In genomic region chr17:24480201-24480826, GRCm38 (mm10) we compare ENCODE assay signal across 11 mouse cellular contexts. TPM values are rescaled to one million over a fixed set of nuclear protein-coding genes. Genes with fewer than 3 reads are reported as not detected.
DNase-seq lines count a peak whose midpoint lies in the region; ATAC-seq and TF ChIP-seq lines count a peak whose summit lies in the region.
"Had no signal": no experiment of that assay in that cellular context is flagged by ENCODE, and none has a peak within 500 bp of the region (broad histone marks: within the 10 kb centered on the region; RNA-seq: fewer than 3 reads in every experiment).

No protein-coding gene starts in this region.

- H3K4me2 ChIP-seq in myocyte (ENCODE audit: low read depth), result peak overlapping the region; percentile 61

- no peak for TF ChIP-seq POLR2A in lung, adult 2 months (IDR thresholded peaks at IDR 0.05; ENCODE audit: borderline replicate concordance, extremely low read depth, low read depth, low read length)
- no peak for TF ChIP-seq POLR2A in myocyte (IDR thresholded peaks at IDR 0.05; ENCODE audit: insufficient read length, low read depth)

- peaks cover 6% of the 10 kb centered on the region for H3K79me2 ChIP-seq in myocyte (ENCODE audit: control insufficient read depth, insufficient read depth)

- H3ac ChIP-seq in myocyte (ENCODE audit: control insufficient read depth, insufficient read length), result no peak overlapping the region

- TF ChIP-seq CTCF in lung, adult 2 months (IDR thresholded peaks at IDR 0.05; ENCODE audit: insufficient read depth, low read length), result 0 out of 2 replicates have a peak, but pooled peaks have one; percentile 2

- 54% methylated on average over 3 of the region's 3 CpGs for WGBS in lung, adult 2 months

- H3K27me3 ChIP-seq in myocyte (ENCODE audit: control insufficient read depth, insufficient read depth, insufficient read length), result no peaks in the 10 kb centered on the region
- H3K27me3 ChIP-seq: midbrain, embryonic 12.5 days had no signal

- no peak overlapping the region for H3K4me3 ChIP-seq in lung, adult 2 months (replicated peaks; ENCODE audit: extremely low read depth, low read depth, low read length)
- peak overlapping the region; percentile 56 for H3K4me3 ChIP-seq in myocyte

- peak; percentile 58 for DNase-seq in cerebellum, adult 9-11 months
- no peak for DNase-seq in cerebellum, postnatal 14 days
- no peak for DNase-seq in lung, adult 2 months
- no peak for DNase-seq in lung, postnatal 36 days
- no peak for DNase-seq in left cerebral cortex, postnatal 4 days
- DNase-seq in Muller cell, postnatal 12 days (ENCODE audit: inconsistent ontology term), result no peak
- DNase-seq: kidney, adult 8-10 months; right cerebral cortex, postnatal 25 days had no signal

- ATAC-seq in granulocyte monocyte progenitor cell, adult 5-6 weeks (replicated peaks; ENCODE audit: poor library complexity, severe bottlenecking), result peak; percentile 39

- peaks cover 3% of the 10 kb centered on the region; the same call in 1 of the 2 replicates for H3K4me1 ChIP-seq in lung, adult 2 months (ENCODE audit: control insufficient read depth, insufficient read depth, low read length)

- intact Hi-C loops in left cerebral cortex, postnatal 4 days (cut with DNase I), result no loop called here

- H3K36me3 ChIP-seq in myocyte (ENCODE audit: control insufficient read depth, insufficient read depth), result peaks cover 15% of the 10 kb centered on the region

TF ChIP-seq in myocyte, 11 proteins besides CTCF, POLR2A, EP300 and RAD21:
- TF ChIP-seq MYOG (IDR thresholded peaks at IDR 0.05; ENCODE audit: control insufficient read depth in 1 of 3, insufficient read depth in 1 of 3, insufficient read length in 2 of 3, low read depth in 2 of 3), result no peak

RNA-seq across cellular contexts. Expression of gene Mlst8, which starts 1.4 kb away (rescaled TPM):
- polyA plus RNA-seq in lung, adult 2 months (2012; rRNA removed), result 27.5 and 43.2 TPM in 2 replicates
- total RNA-seq in granulocyte monocyte progenitor cell, adult 5-6 weeks (2014; fragmentation: Nextera tagmentation), result 21.2 and 21.6 TPM in 2 replicates
- total RNA-seq in granulocyte monocyte progenitor cell, adult 5-6 weeks (2017), result 21.8 and 27.8 TPM in 2 replicates
- polyA plus RNA-seq in myocyte (2012; fragmentation: generic; extraction: Trizol), result 16.5 TPM
- total RNA-seq in left cerebral cortex, postnatal 4 days (2021), result 10 to 100 TPM; 33.4 to 39.1 TPM

RNA-seq across cellular contexts. Expression of gene Bricd5, which starts 6.6 kb away (rescaled TPM):
- polyA plus RNA-seq in lung, adult 2 months (2012; rRNA removed), result 0.15 and 0.43 TPM in 2 replicates
- total RNA-seq in granulocyte monocyte progenitor cell, adult 5-6 weeks (2014; fragmentation: Nextera tagmentation), result 2.2 TPM in 1 of 2 replicates, not detected in the other
- total RNA-seq in granulocyte monocyte progenitor cell, adult 5-6 weeks (2017), result 0.22 TPM in 1 of 2 replicates, not detected in the other
- 0.53 TPM for polyA plus RNA-seq in myocyte (2012; fragmentation: generic; extraction: Trizol)
- total RNA-seq in left cerebral cortex, postnatal 4 days (2021), result under 1 TPM; 0.54 to 0.92 TPM
- polyA plus RNA-seq: midbrain, embryonic 12.5 days had no signal

RNA-seq across cellular contexts. Expression of gene Caskin1, which starts 8.1 kb away (rescaled TPM):
- polyA plus RNA-seq in lung, adult 2 months (2012; rRNA removed), result 1.7 and 2.1 TPM in 2 replicates
- not detected in 2 replicates for total RNA-seq in granulocyte monocyte progenitor cell, adult 5-6 weeks (2014; fragmentation: Nextera tagmentation)
- not detected in 2 replicates for total RNA-seq in granulocyte monocyte progenitor cell, adult 5-6 weeks (2017)
- polyA plus RNA-seq in myocyte (2012; fragmentation: generic; extraction: Trizol), result 0.16 TPM
- total RNA-seq in left cerebral cortex, postnatal 4 days (2021), result 100 to 1,000 TPM; 158 to 180 TPM

RNA-seq across cellular contexts. Expression of gene Pgp, which starts 10.1 kb away (rescaled TPM):
- 39.5 and 46.2 TPM in 2 replicates for polyA plus RNA-seq in lung, adult 2 months (2012; rRNA removed)
- total RNA-seq in granulocyte monocyte progenitor cell, adult 5-6 weeks (2014; fragmentation: Nextera tagmentation), result 22.9 and 25.4 TPM in 2 replicates
- 11.6 and 15.2 TPM in 2 replicates for total RNA-seq in granulocyte monocyte progenitor cell, adult 5-6 weeks (2017)
- 53.7 TPM for polyA plus RNA-seq in myocyte (2012; fragmentation: generic; extraction: Trizol)
- total RNA-seq in left cerebral cortex, postnatal 4 days (2021), result 10 to 100 TPM; 45.3 to 45.9 TPM

RNA-seq across cellular contexts. Expression of gene E4f1, which starts 10.2 kb away (rescaled TPM):
- 85.9 and 90.1 TPM in 2 replicates for polyA plus RNA-seq in lung, adult 2 months (2012; rRNA removed)
- 20.6 and 45.1 TPM in 2 replicates for total RNA-seq in granulocyte monocyte progenitor cell, adult 5-6 weeks (2014; fragmentation: Nextera tagmentation)
- 9.5 and 21.7 TPM in 2 replicates for total RNA-seq in granulocyte monocyte progenitor cell, adult 5-6 weeks (2017)
- polyA plus RNA-seq in myocyte (2012; fragmentation: generic; extraction: Trizol), result 18.7 TPM
- 10 to 100 TPM; 39.0 to 41.7 TPM for total RNA-seq in left cerebral cortex, postnatal 4 days (2021)

Comparison
In these comparisons a context has a peak if more than half of its experiments do, and no peak if none do; other contexts are left out.
1. RNA of gene Caskin1, which starts 8.1 kb away (total RNA-seq): 158 to 180 TPM in left cerebral cortex, postnatal 4 days; not detected in granulocyte monocyte progenitor cell, adult 5-6 weeks; every median in the first group is over 100 times any median in the second.